Mouse (Mus musculus) mature B cell (primary cell): ENCODE results near the gene Man1a.

ENCODE experiments used
- in situ Hi-C: fragments of 300-500 bp; cut with MboI; formaldehyde crosslinking; loops from 2 replicates; pipeline ENCODE4 v1.14.3; 2019

The Man1a gene

GRCm38 (mm10) chr10:54061159-54061558 is 15.2 kb downstream of the Man1a start:
- in situ Hi-C loops = no loop called here

- in situ Hi-C loops = no loop called here
These were observed 15.8 kb downstream of the Man1a start for GRCm38 (mm10) chr10:54060587-54060986.

- in situ Hi-C loops = no loop called here
These were observed 16.6 kb downstream of the Man1a start for GRCm38 (mm10) chr10:54059679-54060249.

GRCm38 (mm10) chr10:54059092-54059496 is 17.3 kb downstream of the Man1a start:
- in situ Hi-C loops = no loop called here

- in situ Hi-C loops = no loop called here
These were observed 17.8 kb downstream of the Man1a start for GRCm38 (mm10) chr10:54058657-54059056.

- in situ Hi-C loops = no loop called here
These were observed 22.2 kb downstream of the Man1a start for GRCm38 (mm10) chr10:54054188-54054587.

GRCm38 (mm10) chr10:54047885-54048284 is 28.5 kb downstream of the Man1a start:
- in situ Hi-C loops = no loop called here

- in situ Hi-C loops = no loop called here
These were observed 33.1 kb downstream of the Man1a start for GRCm38 (mm10) chr10:54043358-54043757.

GRCm38 (mm10) chr10:54042212-54042840 is 34.1 kb downstream of the Man1a start:
- in situ Hi-C loops = no loop called here

- in situ Hi-C loops = no loop called here
These were observed 35.9 kb downstream of the Man1a start for GRCm38 (mm10) chr10:54040261-54041165.

- in situ Hi-C loops = no loop called here
These were observed 36.7 kb downstream of the Man1a start for GRCm38 (mm10) chr10:54039754-54040153.

GRCm38 (mm10) chr10:54038734-54039133 is 37.7 kb downstream of the Man1a start:
- in situ Hi-C loops = no loop called here

- in situ Hi-C loops = no loop called here
These were observed 38.2 kb downstream of the Man1a start for GRCm38 (mm10) chr10:54038180-54038579.

GRCm38 (mm10) chr10:54037348-54038010 is 38.9 kb downstream of the Man1a start:
- in situ Hi-C loops = no loop called here

- in situ Hi-C loops = no loop called here
These were observed 40.8 kb downstream of the Man1a start for GRCm38 (mm10) chr10:54035586-54035985.

GRCm38 (mm10) chr10:54034779-54035178 is 41.6 kb downstream of the Man1a start:
- in situ Hi-C loops = no loop called here

GRCm38 (mm10) chr10:54032316-54033092 is 43.9 kb downstream of the Man1a start:
- in situ Hi-C loops = no loop called here

- in situ Hi-C loops = no loop called here
These were observed 47.5 kb downstream of the Man1a start for GRCm38 (mm10) chr10:54028866-54029265.

GRCm38 (mm10) chr10:54026738-54027427 is 49.5 kb downstream of the Man1a start:
- in situ Hi-C loops = no loop called here

- in situ Hi-C loops = no loop called here
These were observed 50.3 kb downstream of the Man1a start for GRCm38 (mm10) chr10:54026101-54026500.

GRCm38 (mm10) chr10:54017904-54018454 is 58.4 kb downstream of the Man1a start:
- in situ Hi-C loops = no loop called here
